Mouse (Mus musculus) midbrain, embryonic 16.5 days (tissue): ENCODE data around the gene Ak3. TPM values are rescaled to one million over a fixed set of nuclear protein-coding genes. Genes with fewer than 3 reads are reported as not detected.

Experiments used
- ATAC-seq: fragments of 200-750 bp; cut with Nextera tagmentation; 2 replicates; pipeline ENCODE4 v1.8.0; 2017; ENCODE audit warnings: moderate TSS enrichment
- H3K27ac ChIP-seq: fragments of 300-500 bp; sonication (generic); 2 replicates; pipeline ENCODE4 v1.5.1; 2014; ENCODE audit warnings: mild to moderate bottlenecking, low read length, mixed read lengths
- H3K27me3 ChIP-seq: fragments of 300-500 bp; sonication (generic); 2 replicates; pipeline ENCODE4 v1.6.1; 2014; ENCODE audit warnings: low read depth, low read length, mixed read lengths; ENCODE audit not compliant: control insufficient read depth, insufficient read depth
- H3K36me3 ChIP-seq: fragments of 300-500 bp; sonication (generic); 2 replicates; pipeline ENCODE4 v1.6.1; 2014; ENCODE audit warnings: mild to moderate bottlenecking, low read length, moderate library complexity, mixed read lengths; ENCODE audit not compliant: control insufficient read depth, insufficient read depth
- H3K4me1 ChIP-seq: fragments of 300-500 bp; sonication (generic); 2 replicates; pipeline ENCODE4 v1.6.1; 2014; ENCODE audit warnings: mild to moderate bottlenecking, low read length, mixed read lengths; ENCODE audit not compliant: control insufficient read depth, insufficient read depth
- H3K4me2 ChIP-seq: fragments of 300-500 bp; sonication (generic); 2 replicates; pipeline ENCODE4 v1.6.1; 2014; ENCODE audit warnings: mild to moderate bottlenecking, low read length, mixed read lengths
- H3K4me3 ChIP-seq: fragments of 300-500 bp; sonication (generic); 2 replicates; pipeline ENCODE4 v1.5.1; 2014; ENCODE audit warnings: low read depth, mild to moderate bottlenecking, low read length, moderate library complexity, mixed read lengths
- H3K9ac ChIP-seq: fragments of 300-500 bp; sonication (generic); 2 replicates; pipeline ENCODE4 v1.6.1; 2014; ENCODE audit warnings: low read depth, low read length, mixed read lengths
- H3K9me3 ChIP-seq: fragments of 300-500 bp; sonication (generic); replicated peaks from 2 replicates; pipeline ENCODE4 v1.6.1; 2014; ENCODE audit warnings: mild to moderate bottlenecking, low read length, mixed read lengths; ENCODE audit not compliant: control insufficient read depth, poor library complexity, severe bottlenecking
- WGBS: fragments of 180-500 bp; shearing (Covaris S2); extraction: QIAGEN DNeasy Blood & Tissue Kit; methylation state at CpG from one replicate; pipeline ENCODE4 v1.1.7; 2014; 5-methylcytosine and 5-hydroxymethylcytosine counted together
- polyA plus RNA-seq: library from polyadenylated mRNA; unstranded; fragments of >200 nt; fragmentation: Nextera tagmentation; extraction: Ambion mirVana; gene quantifications from 2 replicates; pipeline ENCODE4 v1.2.1, GENCODE M21; 2015

Ak3 gene
- polyA plus RNA-seq, 1 experiment from 2014 or later: 75.1 TPM

GRCm38 (mm10) chr19:29046961-29047333 is 814 bp downstream of the Ak3 start:
- Histone ChIP-seq H3K27ac (no peak overlapping the region; the same call in 1 of the 2 replicates), H3K27me3 (no peaks in the 10 kb centered on the region), H3K4me3 (peak overlapping the region; percentile 88), H3K9ac (peak overlapping the region; percentile 92), H3K9me3 (no peaks in the 10 kb centered on the region), H3K4me2 (peak overlapping the region; percentile 82), H3K4me1 (peaks cover 14% of the 10 kb centered on the region), H3K36me3 (no peaks in the 10 kb centered on the region)
- 27% methylated on average over 4 of the region's 4 CpGs for WGBS
- ATAC-seq: no peak

DNA sequence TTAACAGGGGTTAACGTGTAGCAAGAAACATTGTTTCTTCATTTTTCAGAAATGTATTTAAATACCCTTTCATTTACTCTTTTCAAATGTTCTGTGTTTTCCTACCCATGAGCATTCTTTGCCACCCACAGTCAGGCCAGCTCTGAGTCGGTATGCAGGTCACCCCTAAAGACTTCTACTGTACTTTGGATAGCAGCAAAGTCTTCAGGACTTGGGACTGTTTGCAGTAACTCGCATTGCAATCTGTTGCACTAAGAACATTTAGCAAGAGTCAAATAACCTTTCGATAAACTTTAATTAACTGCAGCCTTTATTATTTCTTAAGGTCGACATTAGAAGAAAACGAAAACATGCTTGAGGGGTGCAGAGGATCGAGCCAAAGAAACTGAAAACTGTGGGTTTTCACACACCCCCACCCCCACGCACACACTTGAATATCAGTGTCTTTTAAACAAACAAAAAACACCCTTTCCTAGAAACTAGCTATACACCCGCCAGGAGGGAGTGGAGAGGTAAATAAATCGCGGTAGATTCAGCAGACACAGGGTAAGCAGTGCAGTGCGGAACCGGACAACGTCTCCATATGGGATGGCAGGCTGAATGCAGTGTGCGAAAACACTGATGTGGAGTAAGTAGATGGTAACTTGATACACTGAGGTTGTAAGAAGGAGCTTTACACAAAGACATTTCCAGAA is 1.7 kb downstream of the Ak3 start:
- no peaks in the 10 kb centered on the region for H3K9me3 ChIP-seq
- peak overlapping the region; percentile 16 for H3K4me3 ChIP-seq
- WGBS: 43% methylated on average over 15 of the region's 15 CpGs
- no peaks in the 10 kb centered on the region for H3K36me3 ChIP-seq
- peaks cover 14% of the 10 kb centered on the region for H3K4me1 ChIP-seq
- no peak overlapping the region for H3K9ac ChIP-seq
- no peak for ATAC-seq
- peak overlapping the region; percentile 82 for H3K4me2 ChIP-seq
- H3K27me3 ChIP-seq: no peaks in the 10 kb centered on the region
- no peak overlapping the region for H3K27ac ChIP-seq

GRCm38 (mm10) chr19:29045369-29045768 is 2.4 kb downstream of the Ak3 start:
- ATAC-seq: no peak
- no peak overlapping the region for H3K4me3 ChIP-seq
- H3K4me2 ChIP-seq: peak overlapping the region; percentile 18; the same call in 1 of the 2 replicates

DNA sequence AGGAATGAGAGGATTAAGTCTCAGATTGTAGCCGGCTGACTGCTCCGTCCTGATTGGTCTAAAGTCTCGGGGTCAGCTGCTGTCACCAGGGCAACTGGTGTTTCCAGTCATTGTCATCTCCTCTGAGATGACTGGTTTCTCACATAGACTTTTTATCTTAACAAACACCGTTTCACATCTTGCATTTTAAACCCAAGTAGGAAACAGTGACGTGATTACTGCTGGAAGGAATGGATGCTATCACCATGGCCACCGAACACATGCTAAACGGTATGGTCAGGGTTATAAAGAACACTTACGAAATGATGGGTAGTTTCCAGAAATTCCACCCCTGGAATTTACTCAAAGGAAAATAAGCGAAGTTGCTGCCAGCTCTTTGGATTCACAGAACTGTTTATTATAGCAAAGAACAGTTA is 3.4 kb downstream of the Ak3 start:
- no peak for ATAC-seq

More at GRCm38 (mm10) chr19:29045369-29045768, 2.4 kb downstream of the Ak3 start:
- Histone ChIP-seq H3K4me1 (peaks cover 14% of the 10 kb centered on the region), H3K36me3 (no peaks in the 10 kb centered on the region), H3K9ac (no peak overlapping the region), H3K27me3 (no peaks in the 10 kb centered on the region), H3K27ac (no peak overlapping the region), H3K9me3 (no peaks in the 10 kb centered on the region)
- WGBS: 37% methylated on average over 4 of the region's 4 CpGs

GRCm38 (mm10) chr19:29042647-29043046 is 5.1 kb downstream of the Ak3 start:
- Histone ChIP-seq H3K4me3 (no peak overlapping the region), H3K9me3 (no peaks in the 10 kb centered on the region), H3K27me3 (no peaks in the 10 kb centered on the region), H3K36me3 (no peaks in the 10 kb centered on the region), H3K27ac (no peak overlapping the region), H3K9ac (no peak overlapping the region), H3K4me1 (peaks cover 14% of the 10 kb centered on the region), H3K4me2 (no peak overlapping the region)
- 91% methylated on average over 9 of the region's 9 CpGs for WGBS
- no peak for ATAC-seq

More for the DNA sequence above, 3.4 kb downstream of the Ak3 start:
- Histone ChIP-seq H3K36me3 (no peaks in the 10 kb centered on the region), H3K4me2 (peak overlapping the region; percentile 0), H3K4me3 (no peak overlapping the region), H3K4me1 (peaks cover 14% of the 10 kb centered on the region), H3K9me3 (no peaks in the 10 kb centered on the region), H3K27ac (peak overlapping the region; percentile 52; the same call in 1 of the 2 replicates), H3K9ac (no peak overlapping the region), H3K27me3 (no peaks in the 10 kb centered on the region)
- WGBS: 9% methylated on average over 9 of the region's 9 CpGs

DNA sequence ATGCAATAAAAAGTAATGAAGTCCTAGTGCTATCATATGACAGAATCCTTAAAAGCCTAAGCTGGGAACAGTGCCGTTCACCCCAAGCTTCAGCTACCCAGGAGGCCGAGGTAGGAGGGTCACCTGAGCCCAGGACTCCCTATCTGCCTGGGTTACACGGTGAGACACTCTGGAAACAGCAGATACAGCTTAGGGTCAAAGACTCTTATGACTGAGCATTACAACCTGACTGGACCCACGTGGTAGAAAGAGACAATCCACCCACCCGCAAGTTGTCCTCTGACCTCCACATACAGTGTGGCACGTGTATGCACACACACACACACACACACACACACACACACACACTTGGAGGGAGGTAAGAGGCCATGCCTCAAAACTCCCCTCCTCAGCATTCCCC is 5.6 kb downstream of the Ak3 start:
- Histone ChIP-seq H3K27ac (no peak overlapping the region), H3K36me3 (no peaks in the 10 kb centered on the region), H3K4me1 (peaks cover 14% of the 10 kb centered on the region), H3K9ac (no peak overlapping the region), H3K9me3 (no peaks in the 10 kb centered on the region), H3K27me3 (no peaks in the 10 kb centered on the region), H3K4me2 (no peak overlapping the region), H3K4me3 (no peak overlapping the region)
- no peak for ATAC-seq
- WGBS: 86% methylated on average over 6 of the region's 6 CpGs

- Histone ChIP-seq H3K4me1 (peaks cover 9% of the 10 kb centered on the region), H3K9me3 (no peaks in the 10 kb centered on the region), H3K27me3 (no peaks in the 10 kb centered on the region), H3K27ac (no peak overlapping the region), H3K4me2 (no peak overlapping the region), H3K9ac (no peak overlapping the region), H3K4me3 (no peak overlapping the region), H3K36me3 (peaks cover 3% of the 10 kb centered on the region; the same call in 1 of the 2 replicates)
- 94% methylated on average over 4 of the region's 4 CpGs for WGBS
- ATAC-seq: no peak
These were observed 7.6 kb downstream of the Ak3 start for GRCm38 (mm10) chr19:29040206-29040605.

GRCm38 (mm10) chr19:29039334-29039733 is 8.4 kb downstream of the Ak3 start:
- H3K9me3 ChIP-seq: no peaks in the 10 kb centered on the region
- ATAC-seq: no peak
- no peak overlapping the region for H3K9ac ChIP-seq
- no peaks in the 10 kb centered on the region for H3K27me3 ChIP-seq
- H3K4me1 ChIP-seq: peaks cover 5% of the 10 kb centered on the region; the same call in 1 of the 2 replicates
- no peak overlapping the region for H3K4me2 ChIP-seq
- H3K27ac ChIP-seq: no peak overlapping the region
- H3K36me3 ChIP-seq: peaks cover 3% of the 10 kb centered on the region; the same call in 1 of the 2 replicates
- no peak overlapping the region for H3K4me3 ChIP-seq

GRCm38 (mm10) chr19:29037541-29037940 is 10.2 kb downstream of the Ak3 start:
- Histone ChIP-seq H3K27ac (no peak overlapping the region), H3K36me3 (peaks cover 3% of the 10 kb centered on the region; the same call in 1 of the 2 replicates), H3K4me2 (no peak overlapping the region), H3K4me1 (no peaks in the 10 kb centered on the region), H3K27me3 (no peaks in the 10 kb centered on the region), H3K9ac (no peak overlapping the region), H3K4me3 (no peak overlapping the region), H3K9me3 (no peaks in the 10 kb centered on the region)
- WGBS: 92% methylated on average over 10 of the region's 10 CpGs
- ATAC-seq: no peak
